Mouse (Mus musculus): ENCODE data around the gene Slc3a1.
A peak's percentile ranks its signal among the peaks of the same experiment; 100 is the strongest.

Gene Slc3a1

GRCm38 (mm10) chr17:85028093-85028739 is at the start of gene Slc3a1:
Gene Slc3a1, plus strand, starts transcription at chr17:85028376.
- DNase-seq (ENCODE audit: low read depth) = no peak

DNA sequence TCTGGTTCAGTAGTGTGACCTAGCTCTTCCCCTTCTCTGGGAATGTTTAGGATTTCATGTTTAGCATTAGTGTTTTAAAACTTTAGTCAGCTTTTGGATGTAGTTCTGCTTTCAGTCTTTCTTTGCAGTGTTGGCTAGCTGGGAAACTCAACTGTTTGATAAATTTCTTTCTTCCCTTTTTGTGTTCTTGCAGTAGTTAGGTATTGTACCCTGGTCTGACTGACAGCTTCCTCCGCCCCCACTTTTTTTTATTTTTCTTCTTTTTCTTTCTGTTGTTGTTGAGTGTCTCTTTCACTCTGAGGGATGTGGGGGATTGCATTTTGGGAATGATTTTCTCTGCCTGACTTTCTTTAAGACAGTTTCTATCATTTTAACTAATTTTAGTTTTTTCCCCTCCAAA is 46.5 kb upstream of the Slc3a1 start:
- no peak for DNase-seq (ENCODE audit: low read depth)

GRCm38 (mm10) chr17:84982735-84983134 is 45.4 kb upstream of the Slc3a1 start:
- DNase-seq (ENCODE audit: low read depth) = no peak

DNA sequence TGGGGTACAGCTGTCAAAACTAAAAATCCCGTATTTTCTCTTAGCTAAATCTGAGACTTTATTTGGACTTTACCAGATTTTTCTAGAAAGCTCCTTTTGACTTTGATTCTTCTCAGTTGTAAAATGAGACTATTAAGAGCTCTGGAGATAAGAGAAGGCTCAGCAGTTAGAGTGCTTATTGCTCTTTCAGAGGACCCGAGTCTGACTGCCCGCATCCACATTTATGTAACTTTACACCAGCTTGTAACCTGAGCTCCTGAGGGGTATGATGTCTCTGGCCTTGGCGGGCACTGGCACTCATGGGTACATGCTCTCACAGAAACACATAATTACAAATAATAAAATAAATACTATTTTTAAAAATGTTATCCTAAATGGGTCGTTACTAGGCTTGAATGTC is 41.8 kb upstream of the Slc3a1 start:
- DNase-seq (ENCODE audit: low read depth) = no peak

DNA sequence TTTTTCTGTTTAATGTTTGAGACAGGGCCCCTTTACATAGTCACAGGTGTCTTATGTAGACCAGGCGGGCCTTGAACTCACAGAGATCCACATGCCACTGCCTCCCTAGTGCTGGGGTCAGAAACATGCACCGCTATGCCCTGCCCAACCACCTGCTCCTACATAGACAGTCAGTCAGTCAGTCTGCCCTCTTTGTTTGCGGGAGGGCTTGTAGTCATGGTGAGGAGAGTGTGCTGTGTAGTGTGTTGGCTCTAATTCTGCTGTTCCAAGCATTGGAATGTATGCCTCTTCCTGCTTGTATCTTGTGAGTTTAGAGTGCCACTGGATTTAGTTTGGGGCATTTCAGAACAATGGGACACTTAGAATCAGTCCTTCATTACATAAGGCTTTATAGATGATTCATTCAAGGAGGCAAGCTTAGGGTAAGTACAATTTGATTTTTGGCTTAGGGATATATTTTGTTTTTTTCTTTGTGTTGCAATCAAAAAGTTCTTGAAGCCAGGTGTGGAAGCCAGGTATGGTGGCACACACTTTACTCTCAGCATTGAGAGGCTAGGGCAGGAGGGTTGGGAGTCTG is 40.3 kb upstream of the Slc3a1 start:
- no peak for DNase-seq (ENCODE audit: low read depth)

DNA sequence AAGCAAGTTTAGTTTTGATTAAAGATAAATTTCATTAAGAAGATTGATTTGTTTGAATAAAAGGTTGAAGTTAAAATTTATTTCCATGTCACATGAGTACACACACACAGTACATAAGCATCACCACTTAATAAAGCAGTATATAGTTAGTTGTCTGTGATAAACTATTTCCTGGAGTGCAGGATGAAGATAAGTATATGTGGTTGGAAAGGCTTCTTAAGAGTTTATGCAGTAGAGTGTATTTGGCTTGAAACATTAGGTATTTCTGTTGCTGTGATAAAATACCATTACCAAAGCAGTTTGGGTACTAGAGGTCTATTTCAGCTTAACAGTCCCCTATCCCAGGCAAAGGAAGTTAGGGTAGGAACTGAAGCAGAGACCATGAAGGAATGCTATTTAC is 39.7 kb upstream of the Slc3a1 start:
- no peak for DNase-seq (ENCODE audit: low read depth)

DNA sequence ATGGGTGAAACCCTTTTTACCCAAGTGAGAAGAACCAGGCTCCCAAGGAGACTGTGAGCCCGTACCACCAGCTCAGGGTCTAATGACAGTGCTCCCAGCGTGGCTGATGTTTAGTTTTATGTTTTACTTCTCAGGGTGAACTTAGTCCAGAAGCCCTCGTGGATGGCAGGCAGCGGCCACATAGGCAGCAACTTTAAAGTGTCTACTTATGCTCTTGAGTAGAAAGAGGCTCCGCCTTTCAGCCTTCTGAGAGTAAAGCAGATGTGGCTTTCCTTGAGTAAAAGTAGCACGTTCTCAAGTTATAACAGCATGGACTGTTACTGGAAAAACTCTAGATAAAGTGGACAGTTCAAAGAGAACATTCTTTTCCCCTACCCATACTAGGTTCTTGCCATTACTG is 32.3 kb upstream of the Slc3a1 start:
- no peak for DNase-seq (ENCODE audit: low read depth)

DNA sequence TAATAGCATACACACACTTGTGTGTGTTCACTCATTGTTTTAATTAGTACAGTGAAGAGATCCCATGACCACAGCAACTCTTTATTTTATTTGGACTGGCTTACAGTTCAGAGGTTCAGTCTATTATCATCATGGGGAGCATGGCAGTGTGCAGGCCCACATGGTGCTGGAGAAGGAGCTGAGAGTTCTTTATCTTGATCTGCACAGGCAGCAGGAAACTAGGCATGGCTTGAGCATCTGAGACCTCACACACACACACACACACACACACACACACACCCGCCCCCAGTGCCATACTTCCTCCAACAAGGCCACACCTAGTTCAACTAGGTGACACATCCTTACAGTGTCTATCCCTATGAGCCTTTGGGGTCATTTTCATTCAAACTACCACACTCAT is 30.5 kb upstream of the Slc3a1 start:
- no peak for DNase-seq (ENCODE audit: low read depth)

DNA sequence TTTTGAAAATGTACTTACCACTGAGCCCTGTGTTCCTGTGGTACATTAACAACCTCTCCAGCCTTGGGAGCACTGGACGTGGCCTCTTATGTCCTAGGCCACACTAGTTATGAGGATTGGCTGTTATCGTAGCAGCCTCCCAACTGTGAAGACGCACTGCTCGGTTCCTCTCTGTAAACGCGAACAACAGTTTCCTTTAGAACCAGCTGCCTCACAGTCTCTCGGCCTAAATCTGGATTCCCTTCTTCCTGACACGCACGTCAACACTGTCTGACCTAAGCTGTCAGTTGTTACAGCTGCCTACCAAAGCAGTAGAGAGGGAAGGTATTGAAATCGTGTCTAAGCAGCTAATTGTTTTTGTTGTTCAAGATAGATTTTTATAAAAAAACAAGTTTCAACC is 28.5 kb upstream of the Slc3a1 start:
- no peak for DNase-seq (ENCODE audit: low read depth)

DNA sequence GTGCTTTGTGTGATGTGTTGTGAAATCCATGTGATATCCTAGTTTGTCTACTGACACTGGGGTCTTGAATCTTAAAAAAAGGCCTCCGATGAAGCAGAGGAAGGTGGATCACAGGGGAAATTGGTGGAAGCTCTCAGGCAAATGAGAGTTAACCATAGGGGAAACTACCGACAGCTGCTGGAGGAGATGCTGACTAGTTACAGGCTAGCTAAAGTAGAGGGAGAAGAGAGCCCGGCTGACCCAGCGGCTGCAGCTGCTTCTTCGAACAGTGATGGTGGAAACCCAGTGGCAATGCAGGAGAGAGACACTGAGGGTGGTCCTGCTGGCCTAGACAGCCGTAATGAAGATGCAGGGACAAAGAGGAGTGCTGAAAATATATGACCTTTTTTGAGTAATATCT is 14.7 kb upstream of the Slc3a1 start:
- no peak for DNase-seq (ENCODE audit: low read depth)

- DNase-seq (ENCODE audit: low read depth) = no peak
Observed at GRCm38 (mm10) chr17:85014632-85015031, 13.5 kb upstream of the Slc3a1 start.

GRCm38 (mm10) chr17:85018344-85018743 is 9.8 kb upstream of the Slc3a1 start:
- DNase-seq (ENCODE audit: low read depth) = no peak

DNA sequence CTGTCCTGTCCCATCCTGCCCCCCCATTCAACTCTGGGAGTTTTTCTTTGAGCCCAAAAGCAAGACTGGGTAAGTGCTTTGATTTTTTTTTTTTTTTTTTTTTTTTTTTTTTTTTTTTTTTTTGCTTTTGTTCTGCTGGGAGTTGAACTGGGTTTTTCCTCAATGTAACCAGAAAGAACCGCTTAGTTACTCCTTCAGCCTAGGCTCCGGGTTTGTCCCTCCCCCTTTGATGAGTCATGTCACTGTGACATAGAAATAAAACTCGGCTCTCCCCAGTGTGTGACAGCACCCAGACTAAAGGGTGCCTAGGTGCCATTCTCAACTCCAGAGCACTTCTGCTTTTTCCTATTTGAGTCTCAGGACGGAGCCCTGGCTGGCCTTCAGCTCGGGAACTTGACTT is 9.4 kb upstream of the Slc3a1 start:
- DNase-seq (ENCODE audit: low read depth) = no peak

DNA sequence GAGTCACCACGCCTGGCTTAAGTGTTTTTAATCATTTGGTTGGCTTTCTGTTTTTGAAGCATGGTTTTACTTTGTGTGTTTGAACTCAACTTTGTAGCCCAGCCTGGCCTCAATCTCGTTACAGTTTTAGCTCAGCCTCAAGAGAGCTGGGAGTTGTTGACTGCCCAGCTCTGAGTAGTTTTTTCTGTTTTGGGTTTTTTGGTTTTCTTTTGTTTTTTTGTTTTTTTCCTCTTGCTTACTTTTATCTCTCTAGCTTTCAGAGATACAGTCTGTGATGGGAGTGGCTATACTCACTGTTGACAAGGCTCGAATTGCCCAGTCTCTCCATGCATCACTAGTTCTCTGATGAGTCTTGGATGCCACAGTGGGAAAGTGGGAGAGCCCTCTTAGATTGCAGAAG is 7.8 kb upstream of the Slc3a1 start:
- DNase-seq (ENCODE audit: low read depth) = no peak

DNA sequence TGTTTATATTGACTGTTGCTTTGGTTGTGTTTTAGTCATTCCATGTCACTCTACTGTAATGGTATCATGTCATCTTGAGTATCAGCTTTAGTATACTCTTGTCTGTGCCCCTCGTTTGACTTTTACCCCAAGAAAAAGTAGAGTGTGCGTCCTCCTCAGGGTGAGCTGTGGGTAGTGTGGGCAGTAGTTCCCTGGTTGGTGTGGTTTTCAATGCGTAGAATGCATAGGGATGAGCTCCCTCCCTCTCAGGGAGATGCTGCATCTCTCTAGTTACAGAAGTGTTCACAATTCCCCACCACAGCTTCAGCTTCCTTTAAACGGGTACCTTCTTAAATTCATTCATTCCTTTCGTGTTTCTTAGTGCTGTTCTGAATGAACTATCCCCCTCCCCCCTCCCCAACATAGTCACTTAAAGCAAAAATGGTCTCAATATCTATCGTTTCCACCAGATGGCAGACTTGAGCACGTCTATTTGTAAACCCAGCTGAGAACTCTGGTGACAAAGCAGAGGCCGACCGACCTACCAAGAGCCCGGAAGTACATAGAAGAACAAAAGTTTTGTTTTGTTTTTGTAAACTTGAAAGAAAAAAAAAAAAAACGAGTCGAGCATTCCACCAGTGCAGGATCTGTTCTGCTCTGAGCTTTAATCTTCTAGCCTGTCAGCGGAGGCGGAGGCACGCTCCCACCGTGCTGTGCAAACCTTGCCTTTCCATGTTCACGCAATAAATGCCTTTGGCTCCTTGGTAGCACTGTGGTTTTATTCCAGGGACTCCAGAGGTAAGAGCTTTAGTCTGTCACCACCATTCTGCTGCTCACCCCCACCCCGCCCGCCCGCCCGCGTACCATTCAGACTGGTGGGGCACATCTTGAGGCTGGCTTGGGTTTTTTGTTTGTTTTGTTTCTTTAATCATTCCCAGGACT is 4.7 kb upstream of the Slc3a1 start:
- DNase-seq (ENCODE audit: low read depth) = peak; percentile 82

- no peak for DNase-seq (ENCODE audit: low read depth)
Observed at GRCm38 (mm10) chr17:85024237-85024636, 3.9 kb upstream of the Slc3a1 start.

- no peak for DNase-seq (ENCODE audit: low read depth)
Observed at GRCm38 (mm10) chr17:85025151-85025550, 3.0 kb upstream of the Slc3a1 start.

DNA sequence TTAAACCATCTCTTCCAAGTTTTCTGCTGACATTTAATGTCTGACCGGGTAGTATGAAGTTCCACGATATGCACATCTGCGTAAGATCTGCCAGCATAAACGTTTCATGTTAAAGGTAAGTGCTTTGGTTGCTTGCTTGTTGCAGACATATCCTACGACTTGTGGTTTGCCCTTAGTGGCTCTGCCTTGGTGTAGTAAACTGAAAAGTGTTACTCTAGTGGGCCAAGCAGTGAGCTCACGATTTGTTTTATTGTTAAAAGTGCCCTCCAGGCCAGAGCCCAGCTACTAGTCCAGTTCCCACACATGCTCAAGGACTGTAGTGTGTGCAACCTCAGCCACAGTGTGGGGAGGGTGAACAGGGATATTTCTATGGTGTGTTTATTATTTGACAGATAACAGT is 1.7 kb upstream of the Slc3a1 start:
- no peak for DNase-seq (ENCODE audit: low read depth)

- DNase-seq (ENCODE audit: low read depth) = no peak
Observed at GRCm38 (mm10) chr17:85027247-85027646, 929 bp upstream of the Slc3a1 start.

- DNase-seq (ENCODE audit: low read depth) = no peak
Observed at GRCm38 (mm10) chr17:85028797-85029196, 621 bp downstream of the Slc3a1 start.

DNA sequence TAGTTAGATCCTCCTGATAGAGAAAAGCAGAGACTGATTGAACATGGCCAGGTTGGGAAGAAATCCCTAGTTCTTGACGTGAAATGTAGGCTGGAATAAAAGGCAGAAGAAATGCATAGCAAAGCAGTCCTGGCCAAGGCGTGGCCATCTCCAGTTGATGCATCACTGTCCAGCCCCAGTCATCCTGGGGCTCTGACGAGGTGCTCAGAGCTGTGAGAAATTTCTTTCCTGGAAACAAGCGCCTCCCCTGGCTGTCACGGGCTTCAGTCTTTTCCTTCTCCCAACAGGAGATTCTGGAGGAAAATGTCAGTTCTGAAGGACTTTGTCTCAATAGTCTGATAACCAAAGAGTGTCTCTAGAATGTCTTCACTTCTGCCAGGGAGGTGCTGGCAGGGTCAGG is 2.5 kb downstream of the Slc3a1 start:
- no peak for DNase-seq (ENCODE audit: low read depth)

GRCm38 (mm10) chr17:85033087-85033486 is 4.9 kb downstream of the Slc3a1 start:
- no peak for DNase-seq (ENCODE audit: low read depth)

- DNase-seq (ENCODE audit: low read depth) = peak; percentile 34
Observed at GRCm38 (mm10) chr17:85034068-85034467, 5.9 kb downstream of the Slc3a1 start.
